Mouse (Mus musculus) cerebral cortex, adult 2 months (tissue): Measurements from ENCODE around the gene Son.

Experiments
- WGBS: fragments of 180-500 bp; shearing (Covaris S2); methylation state at CpG from one replicate; pipeline ENCODE4 v1.1.7; 2018; 5-methylcytosine and 5-hydroxymethylcytosine counted together

The Son gene

DNA sequence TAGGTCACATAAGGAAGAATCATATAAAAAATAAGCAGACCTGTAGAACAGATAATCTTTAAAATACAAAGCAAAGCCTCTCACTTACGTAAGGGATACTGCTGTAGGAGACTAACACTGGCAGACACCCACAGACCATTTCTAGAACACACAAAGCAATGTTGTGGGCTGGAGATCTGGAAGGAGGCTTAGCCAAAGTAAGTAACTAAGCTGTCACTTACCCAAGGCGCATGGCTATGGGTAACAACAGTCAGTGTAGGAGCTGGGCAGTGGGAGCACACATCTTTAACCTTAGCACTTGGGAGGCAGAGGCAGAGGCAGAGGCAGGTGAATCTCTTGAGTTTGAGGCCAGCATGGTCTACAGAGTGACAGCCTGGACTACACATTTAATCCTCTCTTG, 7.7 kb upstream of the Son start:
- WGBS: 61% methylated on average over 2 of the region's 2 CpGs

DNA sequence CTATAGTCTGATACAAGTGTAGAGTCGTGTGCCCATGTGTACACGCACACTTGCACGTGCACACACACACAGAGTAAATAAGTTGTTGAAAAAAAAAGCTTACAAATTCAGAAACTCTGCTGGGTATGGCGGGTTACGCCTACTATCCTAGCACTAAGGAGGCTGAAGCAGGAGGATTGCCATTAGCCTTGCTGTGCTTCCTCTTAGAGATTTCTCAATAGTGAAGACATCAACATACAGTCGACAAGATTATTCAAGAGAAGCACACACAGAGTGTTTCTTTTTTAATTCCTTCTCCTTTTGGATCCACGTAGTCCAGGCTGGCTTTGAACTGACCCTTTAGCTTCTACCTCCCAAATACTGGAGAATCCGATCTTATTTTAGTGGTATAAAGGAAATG, 7.1 kb upstream of the Son start:
- WGBS: 82% methylated on average over 8 of the region's 8 CpGs

DNA sequence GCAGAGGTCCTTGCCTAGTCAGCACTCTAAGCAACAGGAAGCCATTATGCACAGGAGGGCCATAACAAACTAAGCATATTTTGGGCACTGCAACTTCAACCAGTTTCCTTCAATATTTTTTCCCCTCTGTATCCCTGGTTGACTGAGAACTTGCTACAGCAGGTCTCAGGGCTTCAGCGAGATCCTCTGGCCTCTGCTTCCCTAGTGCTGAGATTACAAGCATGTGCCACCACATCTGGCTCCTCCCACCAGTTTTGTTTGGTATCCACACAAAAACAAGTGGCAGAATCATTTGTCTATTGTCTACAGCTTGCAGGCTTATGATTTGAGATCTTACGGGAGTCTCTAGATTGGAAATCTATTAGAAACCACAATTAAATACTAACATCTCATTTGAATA, 2.4 kb upstream of the Son start:
- 82% methylated on average over 2 of the region's 2 CpGs for WGBS

GRCm38 (mm10) chr16:91645420-91645819, 1.9 kb upstream of the Son start:
- 33% methylated on average over 1 of the region's 2 CpGs for WGBS

DNA sequence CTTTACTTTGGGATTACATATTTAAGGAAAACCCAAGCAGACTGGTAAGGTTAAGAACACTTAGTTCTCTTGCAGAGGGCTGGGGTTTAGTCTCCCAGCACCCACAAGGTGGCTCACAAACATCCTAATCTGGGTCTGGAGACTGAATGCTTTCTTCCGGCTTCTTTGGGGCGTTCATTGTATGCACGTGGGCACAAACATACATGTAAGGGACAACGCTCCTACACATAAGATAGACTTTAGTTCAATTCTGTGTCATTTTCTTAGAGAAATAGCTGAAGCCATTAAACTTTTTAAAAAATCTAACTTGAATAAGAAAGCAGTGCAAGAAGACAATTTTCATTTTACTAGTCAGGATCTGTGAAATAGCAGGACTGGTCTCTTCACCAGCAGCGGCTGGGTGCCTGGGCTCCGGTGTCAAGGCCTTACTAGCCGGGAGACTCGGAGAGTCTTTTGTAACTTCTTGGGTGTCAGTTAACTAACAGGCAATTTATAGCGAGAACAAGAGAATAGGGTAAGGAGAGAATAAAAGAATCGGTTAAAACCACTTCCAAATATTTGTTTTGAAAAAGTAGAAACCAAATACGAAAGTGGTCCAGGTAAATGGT, 1.2 kb upstream of the Son start:
- 4% methylated on average over 11 of the region's 11 CpGs for whole genome bisulfite sequencing

DNA sequence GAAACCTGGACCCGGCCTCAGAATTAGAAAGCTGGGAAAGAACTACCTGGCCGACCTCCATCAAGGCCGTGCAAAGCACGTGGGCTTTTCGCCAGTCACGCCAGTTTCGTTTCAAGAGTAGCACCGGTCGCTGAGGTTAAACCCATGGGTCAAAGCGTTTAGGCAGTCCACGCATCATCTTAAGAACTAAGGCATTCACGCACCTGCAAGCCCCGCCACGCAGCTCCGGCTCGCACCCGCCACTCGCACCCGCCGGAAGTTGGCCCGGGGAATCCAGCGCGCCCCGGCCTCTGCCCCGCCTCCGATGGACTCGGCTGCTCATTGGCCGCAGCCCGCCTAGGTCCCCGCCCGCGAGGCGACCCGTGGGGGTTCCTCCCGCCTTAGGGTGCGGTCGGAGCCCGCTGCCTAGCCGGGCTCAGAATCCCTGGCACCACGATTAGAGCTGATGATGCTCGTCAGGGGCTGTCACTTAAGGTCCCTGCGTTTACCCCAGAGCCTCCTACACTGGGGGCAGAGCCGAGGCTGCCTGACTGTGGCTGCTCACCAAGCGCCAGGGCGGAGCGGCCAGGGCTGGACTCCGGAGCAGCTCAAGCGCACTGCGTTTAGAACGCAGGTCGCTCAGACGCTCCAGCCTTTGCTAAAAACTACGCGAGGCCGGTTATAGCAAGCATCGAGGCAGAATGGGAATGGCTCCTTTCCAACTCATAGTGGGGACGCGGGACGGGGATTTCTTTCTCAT, 456 bp upstream of the Son start, which contains the start of gene Gart:
Gene Gart, minus strand, starts transcription at position 272 of the 739 bp plus-strand sequence.
- WGBS: under 1% methylated on average over 59 of the region's 59 CpGs

GRCm38 (mm10) chr16:91648220-91648550, 879 bp downstream of the Son start:
- WGBS: under 1% methylated on average over 24 of the region's 25 CpGs

- 28% methylated on average over 3 of the region's 3 CpGs for whole genome bisulfite sequencing
Measured at GRCm38 (mm10) chr16:91649246-91649645, 1.9 kb downstream of the Son start.

- WGBS: 72% methylated on average over 3 of the region's 3 CpGs
Measured at GRCm38 (mm10) chr16:91652191-91652590, 4.9 kb downstream of the Son start.

- 93% methylated on average over 9 of the region's 9 CpGs for WGBS
Measured at GRCm38 (mm10) chr16:91655285-91655684, 8.0 kb downstream of the Son start.

DNA sequence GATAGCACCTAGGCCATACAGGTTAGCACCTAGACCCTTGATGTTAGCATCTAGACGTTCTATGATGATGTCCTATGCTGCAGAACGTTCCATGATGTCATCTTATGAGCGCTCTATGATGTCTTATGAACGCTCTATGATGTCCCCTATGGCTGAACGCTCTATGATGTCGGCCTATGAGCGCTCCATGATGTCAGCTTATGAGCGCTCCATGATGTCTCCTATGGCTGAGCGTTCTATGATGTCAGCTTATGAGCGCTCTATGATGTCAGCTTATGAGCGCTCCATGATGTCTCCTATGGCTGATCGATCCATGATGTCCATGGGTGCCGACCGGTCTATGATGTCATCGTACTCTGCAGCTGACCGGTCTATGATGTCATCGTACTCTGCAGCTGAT, 10.0 kb downstream of the Son start:
- 99% methylated on average over 17 of the region's 17 CpGs for WGBS

GRCm38 (mm10) chr16:91658471-91658870, 11.2 kb downstream of the Son start:
- whole genome bisulfite sequencing: 89% methylated on average over 5 of the region's 5 CpGs

GRCm38 (mm10) chr16:91659798-91660197, 12.5 kb downstream of the Son start:
- 96% methylated on average over 20 of the region's 20 CpGs for WGBS

- 12% methylated on average over 1 of the region's 1 CpGs for whole genome bisulfite sequencing
Measured at GRCm38 (mm10) chr16:91661397-91661796, 14.1 kb downstream of the Son start.

GRCm38 (mm10) chr16:91662336-91662735, 15.0 kb downstream of the Son start:
- 49% methylated on average over 16 of the region's 16 CpGs for WGBS

GRCm38 (mm10) chr16:91663795-91664194, 16.5 kb downstream of the Son start:
- WGBS: 92% methylated on average over 3 of the region's 3 CpGs

DNA sequence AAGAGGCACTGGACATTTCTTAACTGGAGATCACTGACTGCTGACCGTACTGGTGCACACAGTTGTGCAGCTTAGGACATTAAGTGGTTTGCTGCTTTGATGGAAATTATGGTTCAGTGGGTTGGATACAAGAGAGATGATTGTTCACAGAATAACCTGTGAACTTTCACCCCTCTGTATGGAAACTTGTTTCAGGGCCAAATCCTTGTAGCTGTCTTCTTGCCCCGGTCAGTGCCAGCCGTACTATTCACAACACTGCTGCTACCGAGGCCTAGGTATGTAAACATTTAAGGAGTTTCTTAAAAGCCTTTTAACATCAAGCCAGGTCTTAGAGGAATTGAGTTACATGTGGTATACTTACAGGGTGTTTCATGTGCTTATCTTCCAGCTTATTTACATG, 27.2 kb downstream of the Son start:
- WGBS: 67% methylated on average over 4 of the region's 4 CpGs

- WGBS: 73% methylated on average over 5 of the region's 5 CpGs
Measured at GRCm38 (mm10) chr16:91678147-91678911, 31.0 kb downstream of the Son start.

DNA sequence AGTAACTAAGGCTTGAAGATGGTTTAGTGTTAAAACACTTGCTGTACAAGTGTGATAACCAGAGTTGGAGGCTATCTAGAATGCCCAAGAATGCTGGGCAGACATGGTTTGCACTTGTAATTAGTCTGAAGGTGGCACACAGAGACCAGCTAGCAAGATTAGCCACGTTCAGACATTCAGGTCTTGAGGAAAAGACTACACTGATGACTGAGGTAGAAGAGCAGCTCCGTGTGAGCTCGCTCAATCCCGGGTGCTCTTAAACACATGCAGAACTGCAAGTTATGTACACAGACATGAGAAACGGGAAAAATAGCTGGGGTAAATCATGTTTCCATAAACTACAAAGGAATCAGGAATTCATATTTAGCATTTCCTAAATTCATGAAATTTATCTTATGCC, 33.4 kb downstream of the Son start:
- WGBS: 70% methylated on average over 5 of the region's 5 CpGs

GRCm38 (mm10) chr16:91685526-91685925, 38.2 kb downstream of the Son start:
- WGBS: 82% methylated on average over 5 of the region's 5 CpGs

- WGBS: 85% methylated on average over 5 of the region's 5 CpGs
Measured at GRCm38 (mm10) chr16:91686369-91686768, 39.1 kb downstream of the Son start.

DNA sequence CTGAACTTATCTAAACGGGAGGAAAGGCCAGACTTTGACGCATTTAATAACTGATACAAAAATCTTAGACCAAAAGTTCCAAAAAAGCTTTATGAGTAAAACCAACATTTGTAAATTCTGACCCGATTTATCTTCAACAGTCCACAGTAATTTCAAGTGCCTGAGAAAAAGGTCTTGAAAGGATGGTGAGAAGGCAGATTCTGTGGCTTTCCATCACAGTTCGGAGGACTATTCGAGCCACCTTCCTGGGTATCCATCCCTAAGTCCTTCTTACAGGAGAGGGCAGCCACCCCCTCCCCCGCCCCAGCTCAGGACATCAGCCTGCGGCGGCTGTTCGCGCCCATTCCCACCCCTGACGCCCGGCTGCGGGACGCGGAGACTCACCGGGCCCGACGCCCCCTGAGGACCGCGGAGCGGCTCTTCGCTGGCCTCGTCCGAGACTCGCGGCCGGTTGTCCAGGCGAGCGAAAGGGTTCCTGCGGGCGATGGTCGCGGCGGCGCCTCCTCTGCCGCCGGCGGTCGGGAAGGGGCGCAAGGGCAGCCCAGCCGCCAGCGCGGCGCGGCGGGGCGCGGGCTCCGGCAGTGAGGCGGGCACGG, 40.8 kb downstream of the Son start:
- 1% methylated on average over 46 of the region's 51 CpGs for WGBS
